Mouse (Mus musculus) spleen, adult 2 months (tissue): ENCODE results near the gene Selenom. TPM values are rescaled to one million over a fixed set of nuclear protein-coding genes. Genes with fewer than 3 reads are reported as not detected.

Source experiments
- DNase-seq, 2 experiments: peaks; one replicate each; pipeline versions ENCODE4 v3.0.0 to v3.0.0-alpha.2; 2012 to 2021; ENCODE audit warnings: low spot score in 2 of 2, low read depth in 1 of 2
- H3K27ac ChIP-seq: fragments of 200-500 bp; 2 replicates; pipeline ENCODE4 v1.5.1; 2012; ENCODE audit warnings: low read length, inconsistent platforms; ENCODE audit not compliant: insufficient read depth
- H3K27me3 ChIP-seq: fragments of 200-500 bp; 2 replicates; pipeline ENCODE4 v1.6.1; 2012; ENCODE audit warnings: mild to moderate bottlenecking, moderate library complexity, low read length, inconsistent platforms; ENCODE audit not compliant: control insufficient read depth, insufficient read depth
- H3K36me3 ChIP-seq: fragments of 200-500 bp; 2 replicates; pipeline ENCODE4 v1.6.1; 2012; ENCODE audit warnings: mild to moderate bottlenecking, low read length, inconsistent platforms; ENCODE audit not compliant: control insufficient read depth, insufficient read depth
- H3K4me1 ChIP-seq: fragments of 200-500 bp; 2 replicates; pipeline ENCODE4 v1.6.1; 2011; ENCODE audit warnings: inconsistent platforms; ENCODE audit not compliant: control insufficient read depth, insufficient read depth, insufficient read length
- H3K4me3 ChIP-seq: fragments of 200-500 bp; 2 replicates; pipeline ENCODE4 v1.5.1; 2011; ENCODE audit warnings: mild to moderate bottlenecking, inconsistent platforms; ENCODE audit not compliant: insufficient read depth, insufficient read length; ENCODE audit errors: extremely low read depth
- CTCF ChIP-seq: fragments of 200-500 bp; IDR thresholded peaks from 2 replicates; pipeline ENCODE4 v1.5.1; 2011; ENCODE audit warnings: mild to moderate bottlenecking, inconsistent platforms; ENCODE audit not compliant: insufficient read depth, insufficient read length, insufficient replicate concordance; ENCODE audit errors: extremely low read depth
- POLR2A ChIP-seq: fragments of 200-500 bp; IDR thresholded peaks from 2 replicates; pipeline ENCODE4 v1.6.1; 2011; ENCODE audit warnings: low read depth, low read length, inconsistent platforms
- WGBS: fragments of 180-500 bp; shearing (Covaris S2); methylation state at CpG from one replicate; pipeline ENCODE4 v1.1.7; 2018; 5-methylcytosine and 5-hydroxymethylcytosine counted together
- polyA plus RNA-seq: library from polyadenylated mRNA; depleted of rRNA; stranded (reverse); fragments of >200 nt; gene quantifications from 2 replicates; pipeline ENCODE4 v1.2.3, GENCODE M21; 2012; rRNA removed

The Selenom gene
- polyA plus RNA-seq, 1 experiment: 36.7 TPM

GRCm38 (mm10) chr11:3564451-3564850 is 50.0 kb downstream of the Selenom start:
- H3K36me3 ChIP-seq: no peaks in the 10 kb centered on the region
- WGBS: 81% methylated on average over 7 of the region's 7 CpGs
- no peak overlapping the region for H3K4me3 ChIP-seq
- H3K27me3 ChIP-seq: no peaks in the 10 kb centered on the region
- DNase-seq: no peak
- no peak overlapping the region for H3K27ac ChIP-seq
- no peak for TF ChIP-seq POLR2A
- no peak for TF ChIP-seq CTCF
- H3K4me1 ChIP-seq: no peaks in the 10 kb centered on the region

DNA sequence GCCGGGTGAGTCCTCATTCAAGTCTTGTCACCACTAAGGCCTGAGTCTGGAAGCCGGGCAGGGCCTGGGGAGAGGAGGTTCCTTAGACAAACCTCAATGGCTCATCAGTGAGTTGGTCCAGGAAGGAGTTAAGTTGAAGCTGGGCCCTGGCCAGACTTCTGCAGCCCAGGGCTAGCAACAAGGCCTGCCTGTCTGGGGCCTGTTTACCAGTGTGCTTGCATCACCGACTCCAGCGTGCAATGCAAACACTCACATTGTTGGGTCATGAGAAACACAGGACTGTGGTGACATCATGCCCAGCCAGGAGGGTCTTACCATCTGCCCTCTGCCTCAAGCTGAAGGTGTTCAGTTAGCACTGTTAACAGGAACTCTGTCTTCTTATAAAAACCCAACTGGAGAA is 51.5 kb downstream of the Selenom start:
- TF ChIP-seq POLR2A: no peak
- no peak for TF ChIP-seq CTCF
- WGBS: 92% methylated on average over 4 of the region's 4 CpGs
- Histone ChIP-seq H3K4me3 (no peak overlapping the region), H3K36me3 (no peaks in the 10 kb centered on the region), H3K27ac (no peak overlapping the region), H3K27me3 (no peaks in the 10 kb centered on the region), H3K4me1 (no peaks in the 10 kb centered on the region)
- no peak for DNase-seq

Other genes starting within 250 kb of the Selenom start
- 11.1 TPM in 2 replicates for gene Drg1, start 248.3 kb upstream of the Selenom start, polyA plus RNA-seq
- gene Patz1, start 225.8 kb upstream of the Selenom start, polyA plus RNA-seq: 44.9 and 49.9 TPM in 2 replicates
- gene Pik3ip1, start 184.3 kb upstream of the Selenom start, polyA plus RNA-seq: 43.6 and 58.5 TPM in 2 replicates
- gene Limk2, start 105.5 kb upstream of the Selenom start, polyA plus RNA-seq: 58.8 and 66.6 TPM in 2 replicates
- 12.8 and 13.1 TPM in 2 replicates for gene Rnf185, start 62.3 kb upstream of the Selenom start, polyA plus RNA-seq
- gene Pla2g3, start 26.4 kb upstream of the Selenom start, polyA plus RNA-seq: 0.15 and 0.30 TPM in 2 replicates
- 1.1 and 1.9 TPM in 2 replicates for gene Inpp5j, start 9.9 kb upstream of the Selenom start, polyA plus RNA-seq
- 13.0 and 14.6 TPM in 2 replicates for gene Smtn, start 25.9 kb downstream of the Selenom start, polyA plus RNA-seq
- gene Morc2a, start 134.5 kb downstream of the Selenom start, polyA plus RNA-seq: 7.0 and 7.5 TPM in 2 replicates